14 mouse cellular contexts compared by ENCODE assay signal in genomic region chr2:164906071-164906470, GRCm38 (mm10). TPM values are rescaled to one million over a fixed set of nuclear protein-coding genes. Genes with fewer than 3 reads are reported as not detected.
DNase-seq lines count a peak whose midpoint lies in the region; ATAC-seq and TF ChIP-seq lines count a peak whose summit lies in the region.
"Had no signal": no experiment of that assay in that cellular context is flagged by ENCODE, and none has a peak within 500 bp of the region (broad histone marks: within the 10 kb centered on the region; RNA-seq: fewer than 3 reads in every experiment).

No protein-coding gene starts in this region.

- peaks cover 8% of the 10 kb centered on the region; the same call in 1 of the 2 replicates for H3K36me3 ChIP-seq in kidney, adult 2 months (ENCODE audit: control insufficient read depth, insufficient read depth, low read length)
- H3K36me3 ChIP-seq in testis, adult 2 months (ENCODE audit: control insufficient read depth, insufficient read depth, low read length) = no peaks in the 10 kb centered on the region
- H3K36me3 ChIP-seq in hindbrain, embryonic 16.5 days (ENCODE audit: control insufficient read depth, insufficient read depth, low read length) = peaks cover 53% of the 10 kb centered on the region

- TF ChIP-seq CTCF in kidney, adult 2 months (conservative IDR thresholded peaks at IDR 0.05; ENCODE audit: insufficient read depth, insufficient read length, low read depth, low read length) = peak; percentile 22; the same call in 1 of the 2 replicates
- TF ChIP-seq CTCF in testis, adult 2 months (IDR thresholded peaks at IDR 0.05; ENCODE audit: control insufficient read depth, insufficient read depth, insufficient replicate concordance, low read depth, low read length) = peak; percentile 70

- no peak overlapping the region for H3K4me2 ChIP-seq in hindbrain, embryonic 16.5 days (ENCODE audit: low read length)
- H3K4me2 ChIP-seq: forebrain, embryonic 13.5 days; limb, embryonic 15.5 days had no signal

- H3K4me1 ChIP-seq in kidney, adult 2 months (ENCODE audit: control insufficient read depth, insufficient read depth, low read length) = peaks cover 7% of the 10 kb centered on the region; the same call in 1 of the 2 replicates
- peaks cover 8% of the 10 kb centered on the region for H3K4me1 ChIP-seq in testis, adult 2 months (ENCODE audit: control insufficient read depth, insufficient read depth, low read length)
- H3K4me1 ChIP-seq in hindbrain, embryonic 16.5 days (ENCODE audit: control insufficient read depth, insufficient read depth, low read depth, low read length) = peaks cover 14% of the 10 kb centered on the region

- no peak for TF ChIP-seq POLR2A in kidney, adult 2 months (IDR thresholded peaks at IDR 0.05; ENCODE audit: low read depth, low read length)
- TF ChIP-seq POLR2A in testis, adult 2 months (IDR thresholded peaks at IDR 0.05; ENCODE audit: control insufficient read depth, low read depth, low read length) = no peak

- no peak for DNase-seq in kidney, adult 2 months
- DNase-seq in kidney, adult 18-20 months = no peak
- DNase-seq in testis, postnatal 10 days (ENCODE audit: low spot score) = no peak
- DNase-seq in ZHBTc4 (ENCODE audit: low read depth, low spot score) = peak; percentile 67
- no peak for DNase-seq in frontal cortex, postnatal 25 days (ENCODE audit: low spot score in 2 of 2)
- DNase-seq: gastrocnemius, postnatal 36 days; heart, postnatal 14 days; kidney, postnatal 25 days; right cerebral cortex, postnatal 14 days had no signal

- H3K27ac ChIP-seq in kidney, adult 2 months (ENCODE audit: insufficient read depth, low read depth, low read length) = no peak overlapping the region
- H3K27ac ChIP-seq in testis, adult 2 months (ENCODE audit: control insufficient read depth, insufficient read depth, low read depth, low read length) = no peak overlapping the region
- H3K27ac ChIP-seq in hindbrain, embryonic 16.5 days (ENCODE audit: low read depth, low read length) = no peak overlapping the region
- H3K27ac ChIP-seq: forebrain, embryonic 13.5 days; limb, embryonic 15.5 days had no signal

- no peak for ATAC-seq in hindbrain, embryonic 16.5 days
- ATAC-seq: forebrain, embryonic 13.5 days; inflammation-experienced regulatory T-cells, adult 6 months had no signal

- H3K4me3 ChIP-seq in kidney, adult 2 months (ENCODE audit: insufficient read depth, low read depth, low read length) = no peak overlapping the region
- no peak overlapping the region for H3K4me3 ChIP-seq in testis, adult 2 months (ENCODE audit: control insufficient read depth, low read depth, low read length)
- no peak overlapping the region for H3K4me3 ChIP-seq in hindbrain, embryonic 16.5 days (ENCODE audit: low read length)
- H3K4me3 ChIP-seq: forebrain, embryonic 13.5 days; limb, embryonic 15.5 days had no signal

- no peak overlapping the region for H3K9ac ChIP-seq in hindbrain, embryonic 16.5 days (ENCODE audit: low read depth, low read length)
- H3K9ac ChIP-seq: forebrain, embryonic 13.5 days; limb, embryonic 15.5 days had no signal

- no peaks in the 10 kb centered on the region for H3K27me3 ChIP-seq in kidney, adult 2 months (replicated peaks; ENCODE audit: control insufficient read depth, insufficient read depth, low read length)
- H3K27me3 ChIP-seq in testis, adult 2 months (ENCODE audit: control insufficient read depth, insufficient read depth, low read length) = no peaks in the 10 kb centered on the region
- H3K27me3 ChIP-seq in hindbrain, embryonic 16.5 days (replicated peaks; ENCODE audit: control insufficient read depth, insufficient read depth, low read length) = no peaks in the 10 kb centered on the region
- H3K27me3 ChIP-seq: forebrain, embryonic 13.5 days; limb, embryonic 15.5 days had no signal

- WGBS in kidney, adult 2 months = 99% methylated on average over 4 of the region's 4 CpGs
- WGBS in hindbrain, embryonic 16.5 days = 98% methylated on average over 4 of the region's 4 CpGs

- peaks cover 4% of the 10 kb centered on the region; the same call in 1 of the 2 replicates for H3K9me3 ChIP-seq in hindbrain, embryonic 16.5 days (ENCODE audit: control insufficient read depth, low read length)
- H3K9me3 ChIP-seq: limb, embryonic 15.5 days had no signal

RNA-seq across cellular contexts. Expression of gene Zfp335, which starts 5.5 kb away (rescaled TPM):
- 20.4 and 25.7 TPM in 2 replicates for polyA plus RNA-seq in kidney, adult 2 months (2012; rRNA removed)
- 9.8 and 10.6 TPM in 2 replicates for polyA plus RNA-seq in testis, adult 2 months (2012; rRNA removed)
- polyA plus RNA-seq in hindbrain, embryonic 16.5 days (2015; fragmentation: Nextera tagmentation; extraction: Ambion mirVana) = 13.4 and 17.1 TPM in 2 replicates

RNA-seq across cellular contexts. Expression of gene Pcif1, which starts 27.0 kb away (rescaled TPM):
- polyA plus RNA-seq in kidney, adult 2 months (2012; rRNA removed) = 37.2 and 43.1 TPM in 2 replicates
- 17.0 and 19.3 TPM in 2 replicates for polyA plus RNA-seq in testis, adult 2 months (2012; rRNA removed)
- 71.3 and 77.6 TPM in 2 replicates for polyA plus RNA-seq in hindbrain, embryonic 16.5 days (2015; fragmentation: Nextera tagmentation; extraction: Ambion mirVana)

RNA-seq across cellular contexts. Expression of gene Mmp9, which starts 34.5 kb away (rescaled TPM):
- 1.7 and 1.8 TPM in 2 replicates for polyA plus RNA-seq in kidney, adult 2 months (2012; rRNA removed)
- polyA plus RNA-seq in testis, adult 2 months (2012; rRNA removed) = 0.37 and 0.61 TPM in 2 replicates
- polyA plus RNA-seq in hindbrain, embryonic 16.5 days (2015; fragmentation: Nextera tagmentation; extraction: Ambion mirVana) = 22.5 and 29.3 TPM in 2 replicates

RNA-seq across cellular contexts. Expression of gene Pltp, which starts 48.6 kb away (rescaled TPM):
- 39.6 and 41.5 TPM in 2 replicates for polyA plus RNA-seq in kidney, adult 2 months (2012; rRNA removed)
- 18.0 and 23.7 TPM in 2 replicates for polyA plus RNA-seq in testis, adult 2 months (2012; rRNA removed)
- polyA plus RNA-seq in hindbrain, embryonic 16.5 days (2015; fragmentation: Nextera tagmentation; extraction: Ambion mirVana) = 127 and 140 TPM in 2 replicates

RNA-seq across cellular contexts. Expression of gene Slc12a5, which starts 54.5 kb away (rescaled TPM):
- 1.5 and 2.2 TPM in 2 replicates for polyA plus RNA-seq in kidney, adult 2 months (2012; rRNA removed)
- 15.9 and 16.6 TPM in 2 replicates for polyA plus RNA-seq in testis, adult 2 months (2012; rRNA removed)
- polyA plus RNA-seq in hindbrain, embryonic 16.5 days (2015; fragmentation: Nextera tagmentation; extraction: Ambion mirVana) = 52.7 and 54.9 TPM in 2 replicates
